Mouse (Mus musculus): ENCODE measurements at regions not wholly inside any gene's neighbourhood (a gene's known extent, or its start where the extent isn't known, plus 50 kb on each side); places are given as distances from the start of the nearest gene placed in this dataset.

DNA sequence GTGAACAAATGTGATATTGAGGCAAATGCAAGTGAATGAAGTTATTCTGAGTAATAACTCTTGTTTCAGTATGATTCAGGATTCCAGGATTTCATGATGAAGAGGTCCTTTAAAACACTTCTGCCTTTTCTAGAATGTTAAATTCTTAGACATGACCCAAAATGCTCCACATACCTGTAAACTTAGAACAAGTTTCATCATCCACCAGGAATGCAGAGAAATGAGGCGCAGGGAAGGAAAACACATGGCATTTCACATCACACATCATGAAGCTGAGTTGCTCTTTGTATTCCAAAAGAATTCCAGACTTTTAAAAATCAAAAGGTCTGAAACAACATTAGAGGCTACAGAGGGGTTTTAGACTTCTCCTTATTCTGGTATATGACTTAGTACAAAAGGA lies 574.8 kb downstream of the Rfpl4b start:
- Histone ChIP-seq H3K4me1 (ENCODE audit: insufficient read depth, low read length) (no peaks in the 10 kb centered on the region), H3K4me2 (ENCODE audit: low read depth, low read length, poor library complexity, severe bottlenecking) (no peak overlapping the region), H3K27ac (ENCODE audit: low read depth, low read length) (no peak overlapping the region), H3K27me3 (ENCODE audit: insufficient read depth, low read length) (no peaks in the 10 kb centered on the region), H3K9ac (replicated peaks; ENCODE audit: low read length, poor library complexity, severe bottlenecking) (no peak overlapping the region), H3K4me3 (ENCODE audit: low read depth, low read length) (no peak overlapping the region), H3K36me3 (ENCODE audit: insufficient read depth, low read length) (no peaks in the 10 kb centered on the region), H3K9me3 (ENCODE audit: low read length) (no peaks in the 10 kb centered on the region)
- 97% methylated on average over 1 of the region's 1 CpGs for WGBS
- DNase-seq (ENCODE audit: low spot score) (no peak), ATAC-seq (ENCODE audit: low FRiP score) (no peak)
- no peak for TF ChIP-seq CTCF (IDR thresholded peaks at IDR 0.05)

Measured in midbrain, postnatal 0 days (tissue).